Mouse (Mus musculus): Measurements from ENCODE around the gene Atp13a5.

The Atp13a5 gene

DNA sequence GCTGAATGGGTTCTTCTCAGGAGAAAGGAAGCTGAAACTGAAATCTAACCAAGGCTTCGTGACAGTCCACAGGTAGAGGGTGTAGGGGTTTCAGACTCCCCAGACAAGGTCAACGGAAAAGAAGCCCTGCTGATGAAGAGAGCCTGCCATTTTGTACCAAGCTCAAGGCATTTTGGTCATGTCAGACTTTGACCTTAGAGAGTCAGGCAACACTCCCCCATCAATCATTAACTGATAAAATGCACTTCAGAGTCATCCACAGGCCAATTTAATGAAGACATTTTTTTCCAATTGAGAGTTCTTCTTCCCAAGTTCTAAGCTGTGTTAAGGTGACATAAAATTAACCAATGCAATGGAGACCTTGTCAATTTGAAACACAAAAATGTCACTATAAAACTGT, 177.4 kb downstream of the Atp13a5 start:
- no peak for DNase-seq

DNA sequence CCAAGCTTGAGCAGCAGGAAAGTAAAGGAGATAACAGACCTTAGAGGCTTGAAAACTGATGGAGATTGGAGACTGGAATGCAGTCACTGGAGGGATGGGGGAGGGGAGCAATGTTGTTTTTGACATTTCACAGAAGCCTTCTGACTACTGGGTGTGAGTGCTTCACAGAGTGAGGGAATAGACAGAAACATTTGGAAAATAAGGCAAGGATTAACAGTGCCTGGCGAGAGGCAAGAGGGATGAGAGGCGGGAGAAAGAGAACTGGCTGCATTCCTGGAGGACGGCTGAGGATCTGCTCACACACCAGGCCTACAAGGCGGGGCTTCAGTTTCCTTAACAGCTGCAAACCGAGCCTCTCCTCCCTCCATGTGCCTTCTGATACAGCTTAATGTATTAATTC, 180.1 kb downstream of the Atp13a5 start:
- no peak for DNase-seq

DNA sequence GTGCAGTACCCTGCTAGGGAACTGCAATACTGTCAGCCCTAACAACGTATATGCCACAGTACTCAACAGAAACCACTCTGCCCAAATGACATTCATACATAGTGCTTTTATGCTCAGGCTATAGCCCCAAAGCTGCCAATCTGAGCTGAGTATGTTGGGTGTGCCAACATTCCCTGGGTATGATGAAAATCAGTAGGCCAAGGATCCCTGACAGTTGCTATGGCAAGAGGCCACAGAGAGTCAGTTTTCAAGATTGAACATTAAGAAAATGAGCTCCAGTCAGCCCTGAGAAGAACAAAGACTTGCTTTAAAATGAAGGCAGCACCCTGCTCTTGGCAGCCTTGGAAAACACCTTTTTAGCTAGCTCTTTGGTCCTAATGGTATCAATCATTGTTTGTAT, 183.4 kb downstream of the Atp13a5 start:
- DNase-seq = no peak

DNA sequence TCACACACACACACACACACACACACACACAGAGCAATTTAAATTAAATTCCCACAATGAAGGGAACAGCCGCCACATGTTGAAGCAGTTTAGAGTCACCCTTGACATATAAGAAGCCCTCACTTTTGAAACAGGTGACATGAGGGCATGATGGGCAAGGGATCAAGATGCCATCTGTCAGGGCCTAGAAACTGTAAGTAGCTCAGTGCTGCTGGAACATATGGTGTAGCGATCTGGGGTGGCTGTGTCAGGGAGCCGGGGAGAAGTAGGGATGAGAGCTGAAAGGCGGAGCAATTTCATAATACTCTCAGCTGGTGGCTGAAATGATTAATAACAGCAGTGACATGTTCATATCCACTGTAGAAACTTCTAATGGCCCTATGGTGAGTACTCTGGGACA, 184.6 kb downstream of the Atp13a5 start:
- DNase-seq = no peak

DNA sequence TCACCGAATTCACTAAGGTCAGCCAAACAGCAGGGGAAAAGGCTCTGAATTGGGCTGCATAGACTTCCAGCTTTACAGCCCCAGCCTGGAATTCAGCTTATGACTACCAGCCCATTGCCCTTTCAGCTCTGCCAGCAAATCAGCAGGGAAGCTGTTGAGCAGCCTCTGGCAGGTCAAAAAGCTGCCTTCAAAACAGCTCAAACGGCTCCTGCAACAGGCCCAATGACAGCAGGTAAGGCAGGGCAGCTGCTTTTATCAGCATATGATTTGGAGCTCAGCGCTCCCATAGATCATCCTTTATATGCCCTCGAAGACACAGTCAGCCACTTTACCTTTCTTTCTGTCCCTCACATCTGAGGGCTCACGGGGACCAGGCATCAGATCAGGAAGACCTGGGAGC, 185.6 kb downstream of the Atp13a5 start:
- no peak for DNase-seq
